Mouse (Mus musculus) adrenal gland, adult 8-10 months (tissue): ENCODE data around the gene Dtd1. TPM values are rescaled to one million over a fixed set of nuclear protein-coding genes. Genes with fewer than 3 reads are reported as not detected.

Experiments used
- DNase-seq: peaks from one replicate; pipeline ENCODE4 v3.0.0; 2022
- microRNA-seq, 2 experiments: library from miRNA; unstranded; fragments of <30 nt; microRNA quantifications; one replicate each; pipeline ENCODE4 v1.2.0; 2022
- total RNA-seq, 4 experiments: library from RNA; stranded (reverse); gene quantifications; 2 replicates each; pipeline ENCODE4 v1.2.4; 2022

The Dtd1 gene
- total RNA-seq, 4 experiments from 2014 or later = 18.9 to 30.6 (median 23.7) TPM

DNA sequence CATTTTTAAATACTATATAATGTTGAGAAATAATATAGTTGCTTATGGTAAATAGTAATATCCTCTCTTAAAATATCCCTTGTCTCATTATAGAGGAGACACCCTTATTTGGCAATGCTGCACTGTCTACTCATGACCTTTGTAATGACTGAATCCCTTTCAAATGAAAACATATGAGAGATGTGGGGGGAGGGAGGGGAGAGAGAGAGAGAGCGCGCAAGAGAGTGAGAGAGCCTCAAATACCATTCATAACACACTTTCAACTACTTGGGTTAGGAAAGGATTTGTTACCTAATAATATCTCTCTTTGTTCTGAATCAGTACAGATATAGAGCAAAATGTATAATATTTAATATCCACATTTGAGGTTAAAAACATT is 169.4 kb downstream of the Dtd1 start:
- DNase-seq = no peak

DNA sequence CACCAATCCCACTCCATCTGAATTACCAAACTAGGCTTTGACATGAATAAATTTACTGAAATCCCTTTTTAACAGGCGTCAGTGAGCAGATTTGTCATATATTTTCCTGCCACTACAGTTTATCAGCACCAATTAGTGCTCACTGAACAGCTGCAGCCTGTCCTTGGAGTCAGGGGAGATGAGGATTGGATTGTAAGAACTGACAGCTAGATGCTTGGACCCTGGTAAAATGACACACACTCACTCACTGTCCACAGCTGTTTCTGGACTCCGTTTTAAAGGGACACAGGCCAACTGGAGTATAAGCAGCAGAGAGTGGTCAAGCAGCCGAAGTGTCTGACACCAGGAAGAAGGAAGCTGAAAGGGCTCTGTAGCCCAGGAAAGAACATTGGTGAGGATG is 169.9 kb downstream of the Dtd1 start:
- DNase-seq = no peak

GRCm38 (mm10) chr2:144770452-144770941 is 170.8 kb downstream of the Dtd1 start:
- DNase-seq = no peak

GRCm38 (mm10) chr2:144771841-144772240 is 172.1 kb downstream of the Dtd1 start:
- DNase-seq = no peak

- no peak for DNase-seq
Measured at GRCm38 (mm10) chr2:144774636-144775160, 175.0 kb downstream of the Dtd1 start.

DNA sequence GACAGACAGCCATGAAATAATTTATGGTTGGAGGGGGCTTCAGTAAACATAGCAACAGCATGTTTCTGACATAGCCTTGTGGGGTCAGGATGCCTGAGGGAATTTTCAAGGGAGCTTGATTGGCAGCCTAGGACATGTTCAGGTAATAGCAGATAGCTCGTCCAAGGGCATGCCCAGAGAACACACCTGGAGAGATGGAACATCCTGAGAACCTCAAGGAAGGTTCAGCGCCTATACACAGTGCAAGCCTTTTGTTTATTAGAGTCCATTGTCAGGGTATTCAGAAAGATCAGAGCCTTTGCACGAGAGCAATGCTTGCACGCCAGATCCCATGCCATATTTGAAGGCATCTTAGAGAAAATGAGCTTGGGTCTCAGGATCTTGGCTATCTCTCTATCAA is 175.9 kb downstream of the Dtd1 start:
- DNase-seq = no peak

GRCm38 (mm10) chr2:144779263-144779662 is 179.6 kb downstream of the Dtd1 start:
- DNase-seq = no peak

DNA sequence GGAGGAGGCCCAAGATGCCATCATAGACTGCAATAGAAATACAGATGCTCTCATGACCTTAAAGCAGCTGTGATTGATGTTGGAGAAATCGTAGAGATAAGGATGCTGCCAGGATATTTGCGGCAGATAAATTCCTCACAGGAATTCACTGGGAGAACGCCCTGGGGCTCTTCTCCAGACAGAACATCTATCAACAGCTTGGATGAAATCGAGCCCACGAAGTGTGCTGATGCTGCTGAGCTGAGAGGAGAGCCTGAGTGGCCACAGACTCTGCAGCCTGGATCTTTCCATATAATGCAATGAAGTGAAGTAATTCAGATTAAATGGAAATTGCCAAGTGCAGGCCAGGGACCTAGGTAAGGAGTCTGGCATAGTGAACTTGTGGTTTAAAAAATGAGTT is 181.0 kb downstream of the Dtd1 start:
- DNase-seq = no peak

- no peak for DNase-seq
Measured at GRCm38 (mm10) chr2:144781871-144782270, 182.2 kb downstream of the Dtd1 start.

- no peak for DNase-seq
Measured at GRCm38 (mm10) chr2:144782481-144782880, 182.8 kb downstream of the Dtd1 start.

DNA sequence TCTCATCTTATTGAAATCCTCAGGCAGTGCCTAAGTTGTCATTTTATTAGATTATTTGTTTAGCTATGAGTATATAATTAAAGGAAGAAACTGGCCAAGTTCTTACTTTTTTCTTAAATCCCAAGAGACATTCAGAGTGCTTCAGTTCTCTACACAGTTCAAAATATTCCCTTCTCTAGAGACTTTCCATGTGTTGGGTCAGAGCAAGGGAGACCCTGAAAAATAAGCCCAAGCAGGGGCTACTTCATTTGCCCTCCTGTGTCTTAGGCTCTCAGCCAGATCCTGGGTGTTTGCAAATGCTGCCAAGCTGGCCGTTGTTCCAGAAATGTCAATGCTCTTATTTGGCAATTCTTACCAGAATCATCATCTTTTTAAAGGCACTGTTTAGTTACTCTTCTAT is 183.5 kb downstream of the Dtd1 start:
- no peak for DNase-seq

DNA sequence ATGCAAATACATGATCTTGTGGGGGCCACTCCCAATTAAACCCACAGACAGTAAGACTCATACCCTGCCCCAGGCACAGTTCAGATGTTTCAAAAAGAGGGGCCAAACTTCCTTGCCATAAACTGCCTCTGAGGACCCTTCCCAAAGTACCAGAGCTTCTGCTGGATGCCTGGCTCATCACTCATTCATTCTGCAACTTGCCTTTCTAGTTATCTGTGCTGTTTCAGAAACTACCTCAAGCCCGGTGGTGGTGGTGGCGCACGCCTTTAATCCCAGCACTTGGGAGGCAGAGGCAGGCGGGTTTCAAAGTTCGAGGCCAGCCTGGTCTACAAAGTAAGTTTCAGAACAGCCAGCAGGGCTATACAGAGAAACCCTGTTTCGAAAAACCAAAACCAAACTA is 184.1 kb downstream of the Dtd1 start:
- no peak for DNase-seq

- no peak for DNase-seq
Measured at GRCm38 (mm10) chr2:144791671-144792294, 192.1 kb downstream of the Dtd1 start.

DNA sequence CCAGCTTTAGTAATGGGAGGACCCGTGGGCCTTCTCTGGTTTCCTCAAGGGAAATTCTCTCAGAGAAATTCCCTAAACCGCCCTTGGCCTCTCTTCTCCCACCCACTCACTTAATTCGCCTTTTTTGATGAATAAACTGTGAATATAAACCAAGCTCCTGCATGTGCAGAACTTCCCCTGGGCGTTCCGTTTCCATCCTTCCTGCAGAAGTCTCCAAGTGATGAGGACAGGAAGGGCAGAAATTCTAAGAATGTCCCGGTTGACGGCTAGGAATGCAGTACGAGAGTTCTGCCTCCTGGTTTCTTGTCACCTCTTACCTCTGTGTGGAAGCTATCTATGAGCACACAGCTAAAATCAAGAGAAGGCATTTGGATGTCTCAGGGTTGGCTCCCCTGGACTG is 197.8 kb downstream of the Dtd1 start:
- no peak for DNase-seq

- no peak for DNase-seq
Measured at GRCm38 (mm10) chr2:144807766-144808754, 208.4 kb downstream of the Dtd1 start.

Small RNA genes within 50 kb of the gene (microRNA-seq; reads per million reads assigned to microRNA genes)
- 0 reads per million in 2 experiments for gene Gm24823

Other genes starting within 250 kb of the Dtd1 start
- gene Kat14, start 230.9 kb upstream of the Dtd1 start, total RNA-seq = 10 to 100 TPM; 26.2 to 34.0 (median 31.5) TPM
- 10 to 100 TPM in 2 of 4 experiments, 1 to 10 TPM in 2; 7.0 to 12.5 (median 9.8) TPM for gene Pet117, start 230.9 kb upstream of the Dtd1 start, total RNA-seq
- 10 to 100 TPM in 1 of 4 experiments, 1 to 10 TPM in 3; 3.6 to 18.8 (median 6.8) TPM for gene Dzank1, start 72.5 kb upstream of the Dtd1 start, total RNA-seq
- 10 to 100 TPM; 18.7 to 29.2 (median 24.9) TPM for gene Polr3f, start 72.2 kb upstream of the Dtd1 start, total RNA-seq
- 10 to 100 TPM; 27.7 to 40.8 (median 33.8) TPM for gene Rbbp9, start 49.0 kb upstream of the Dtd1 start, total RNA-seq
- gene Sec23b, start 43.7 kb upstream of the Dtd1 start, total RNA-seq = 100 to 1,000 TPM in 3 of 4 experiments, 10 to 100 TPM in 1; 95.4 to 103 (median 102) TPM
- 10 to 100 TPM; 54.5 to 73.8 (median 63.8) TPM for gene Smim26, start 5.8 kb upstream of the Dtd1 start, total RNA-seq
- gene Scp2d1, start 223.8 kb downstream of the Dtd1 start, total RNA-seq = not detected